Mouse (Mus musculus): ENCODE data around the gene Nog. TPM values are rescaled to one million over a fixed set of nuclear protein-coding genes. Genes with fewer than 3 reads are reported as not detected.

Nog gene
- not detected in 2 replicates for total RNA-seq (2012; rRNA removed)
- not detected for polyA plus RNA-seq (2012; ENCODE audit: insufficient read depth in 1 of 2, insufficient read length in 2 of 2, low read depth in 1 of 2, low replicate concordance in 2 of 2, missing spikeins in 1 of 2)

- Histone ChIP-seq H3K4me1 (ENCODE audit: control insufficient read depth in 1 of 2, insufficient read depth in 2 of 2, low read length in 2 of 2) (no peaks in the 10 kb centered on the region), H3K9ac (ENCODE audit: control insufficient read depth, low read depth, low read length, poor library complexity, severe bottlenecking) (no peak within 1 kb of the TSS), H3K4me3 (ENCODE audit: control insufficient read depth in 1 of 2, insufficient read depth in 1 of 2, low read depth in 2 of 2, low read length in 2 of 2) (no peak within 1 kb of the TSS), H3K27ac (ENCODE audit: control insufficient read depth, low read depth, low read length) (no peak within 1 kb of the TSS), H3K36me3 (ENCODE audit: control insufficient read depth in 1 of 2, insufficient read depth in 2 of 2, low read length in 2 of 2) (no peaks in the 10 kb centered on the region), H3K79me2 (ENCODE audit: control insufficient read depth, insufficient read depth, low read length, poor library complexity) (no peaks in the 10 kb centered on the region), H3K27me3 (ENCODE audit: control insufficient read depth in 1 of 2, insufficient read depth in 2 of 2, low read length in 2 of 2) (no peaks in the 10 kb centered on the region), H3K9me3 (replicated peaks; ENCODE audit: insufficient read depth, low read length) (no peaks in the 10 kb centered on the region)
- TF ChIP-seq UBTF (IDR thresholded peaks at IDR 0.05; ENCODE audit: borderline replicate concordance, insufficient read depth, low read depth, low read length) (no peak), GABPA (IDR thresholded peaks at IDR 0.05; ENCODE audit: low read depth, low read length) (no peak), MEF2A (IDR thresholded peaks at IDR 0.05; ENCODE audit: extremely low read depth, insufficient replicate concordance, low read depth, low read length, poor library complexity, severe bottlenecking) (no peak), MAX (IDR thresholded peaks at IDR 0.05; ENCODE audit: low read length) (no peak), CTCF (IDR thresholded peaks at IDR 0.05 in 2 of 3, conservative IDR thresholded peaks at IDR 0.05 in 1 of 3; ENCODE audit: control insufficient read depth in 1 of 3, insufficient read depth in 1 of 3, low read depth in 2 of 3, low read length in 3 of 3, poor library complexity in 1 of 3, severe bottlenecking in 1 of 3) (no peak), USF2 (IDR thresholded peaks at IDR 0.05; ENCODE audit: borderline replicate concordance in 1 of 2, insufficient read depth in 1 of 2, low read depth in 1 of 2, low read length in 2 of 2) (no peak), HCFC1 (IDR thresholded peaks at IDR 0.05; ENCODE audit: low read depth, low read length) (no peak), ELF1 (IDR thresholded peaks at IDR 0.05; ENCODE audit: low read depth, low read length) (no peak), NRF1 (IDR thresholded peaks at IDR 0.05; ENCODE audit: insufficient read depth, low read depth, low read length, poor library complexity, severe bottlenecking) (no peak), KAT2A (conservative IDR thresholded peaks at IDR 0.05; ENCODE audit: low read depth, low read length) (no peak), MYB (IDR thresholded peaks at IDR 0.05; ENCODE audit: low read depth, low read length) (no peak), TCF12 (IDR thresholded peaks at IDR 0.05; ENCODE audit: low read depth, low read length) (no peak), CHD1 (IDR thresholded peaks at IDR 0.05; ENCODE audit: low read depth, low read length) (no peak)
- no peak for DNase-seq (ENCODE audit: low read depth, low spot score)
These were observed at the start of gene Nog for GRCm38 (mm10) chr11:89302056-89302815. Gene Nog, minus strand, starts transcription at chr11:89302332.

DNA sequence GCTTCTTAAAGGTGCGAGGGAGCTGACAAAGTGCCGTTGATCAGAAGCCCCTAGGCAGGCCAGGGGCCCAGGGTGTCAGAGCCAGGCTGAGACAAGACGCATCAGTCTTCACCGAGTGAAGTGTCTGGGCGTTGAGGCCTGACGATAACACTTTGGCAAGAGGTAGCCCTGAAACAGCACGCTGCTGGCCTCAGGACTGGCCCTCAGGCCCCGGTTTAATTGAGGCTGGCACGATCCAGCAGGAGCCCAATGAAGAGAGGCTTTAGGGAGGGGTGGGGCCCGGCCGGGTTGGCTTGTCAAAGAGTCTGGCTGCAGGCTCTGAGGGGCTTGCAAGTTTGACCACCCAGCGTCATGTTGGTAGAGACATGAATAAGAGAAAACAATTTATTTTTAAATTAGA, 38.1 kb upstream of the Nog start:
- no peaks in the 10 kb centered on the region for H3K4me1 ChIP-seq (ENCODE audit: control insufficient read depth in 1 of 2, insufficient read depth in 2 of 2, low read length in 2 of 2)
- H3K27me3 ChIP-seq (ENCODE audit: control insufficient read depth in 1 of 2, insufficient read depth in 2 of 2, low read length in 2 of 2), result no peaks in the 10 kb centered on the region
- no peak overlapping the region for H3K4me3 ChIP-seq (ENCODE audit: control insufficient read depth in 1 of 2, insufficient read depth in 1 of 2, low read depth in 2 of 2, low read length in 2 of 2)
- H3K27ac ChIP-seq (ENCODE audit: control insufficient read depth, low read depth, low read length), result no peak overlapping the region
- H3K36me3 ChIP-seq (ENCODE audit: control insufficient read depth in 1 of 2, insufficient read depth in 2 of 2, low read length in 2 of 2), result no peaks in the 10 kb centered on the region
- no peaks in the 10 kb centered on the region for H3K79me2 ChIP-seq (ENCODE audit: control insufficient read depth, insufficient read depth, low read length, poor library complexity)
- TF ChIP-seq CTCF (IDR thresholded peaks at IDR 0.05 in 2 of 3, conservative IDR thresholded peaks at IDR 0.05 in 1 of 3; ENCODE audit: control insufficient read depth in 1 of 3, insufficient read depth in 1 of 3, low read depth in 2 of 3, low read length in 3 of 3, poor library complexity in 1 of 3, severe bottlenecking in 1 of 3) (no peak), TAL1 (IDR thresholded peaks at IDR 0.05; ENCODE audit: low read length) (no peak), RAD21 (IDR thresholded peaks at IDR 0.05; ENCODE audit: low read depth, low read length) (no peak), SMC3 (IDR thresholded peaks at IDR 0.05; ENCODE audit: low read depth, low read length) (no peak), ELF1 (IDR thresholded peaks at IDR 0.05; ENCODE audit: low read depth, low read length) (no peak), UBTF (IDR thresholded peaks at IDR 0.05; ENCODE audit: borderline replicate concordance, insufficient read depth, low read depth, low read length) (no peak), ZMIZ1 (IDR thresholded peaks at IDR 0.05; ENCODE audit: low read depth, low read length) (no peak), E2F4 (IDR thresholded peaks at IDR 0.05; ENCODE audit: borderline replicate concordance, low read depth, low read length) (no peak), NELFE (IDR thresholded peaks at IDR 0.05; ENCODE audit: low read depth, low read length) (no peak), POLR2A (IDR thresholded peaks at IDR 0.05; ENCODE audit: control insufficient read depth in 1 of 2, insufficient read depth in 1 of 2, low read depth in 1 of 2, low read length in 2 of 2, poor library complexity in 1 of 2) (no peak), MYB (IDR thresholded peaks at IDR 0.05; ENCODE audit: low read depth, low read length) (no peak), TCF12 (IDR thresholded peaks at IDR 0.05; ENCODE audit: low read depth, low read length) (no peak), MAFK (IDR thresholded peaks at IDR 0.05; ENCODE audit: borderline replicate concordance, low read depth, low read length) (no peak), ZNF384 (IDR thresholded peaks at IDR 0.05; ENCODE audit: low read depth, low read length) (no peak), USF2 (IDR thresholded peaks at IDR 0.05; ENCODE audit: borderline replicate concordance in 1 of 2, insufficient read depth in 1 of 2, low read depth in 1 of 2, low read length in 2 of 2) (no peak), USF1 (IDR thresholded peaks at IDR 0.05; ENCODE audit: low read depth, low read length) (no peak)
- H3K9me3 ChIP-seq (replicated peaks; ENCODE audit: insufficient read depth, low read length), result no peaks in the 10 kb centered on the region
- no peak for DNase-seq (ENCODE audit: low read depth, low spot score)
- H3K9ac ChIP-seq (ENCODE audit: control insufficient read depth, low read depth, low read length, poor library complexity, severe bottlenecking), result no peak overlapping the region

All from MEL (cell line).